Mouse (Mus musculus) brain, embryonic 14.5 days (tissue): Measurements from ENCODE around the gene Fam76b.

Experiments used
- CTCF ChIP-seq: fragments of 200-500 bp; IDR thresholded peaks from 2 replicates; pipeline ENCODE4 v1.5.1; 2012; ENCODE audit warnings: inconsistent platforms, mild to moderate bottlenecking, moderate library complexity, borderline replicate concordance; ENCODE audit not compliant: insufficient read depth, insufficient read length; ENCODE audit errors: extremely low read depth
- POLR2A ChIP-seq: fragments of 200-500 bp; IDR thresholded peaks from 2 replicates; pipeline ENCODE4 v1.6.1; 2012; ENCODE audit warnings: mild to moderate bottlenecking, inconsistent platforms, borderline replicate concordance; ENCODE audit not compliant: poor library complexity, insufficient read depth, insufficient read length, severe bottlenecking; ENCODE audit errors: extremely low read depth

DNA sequence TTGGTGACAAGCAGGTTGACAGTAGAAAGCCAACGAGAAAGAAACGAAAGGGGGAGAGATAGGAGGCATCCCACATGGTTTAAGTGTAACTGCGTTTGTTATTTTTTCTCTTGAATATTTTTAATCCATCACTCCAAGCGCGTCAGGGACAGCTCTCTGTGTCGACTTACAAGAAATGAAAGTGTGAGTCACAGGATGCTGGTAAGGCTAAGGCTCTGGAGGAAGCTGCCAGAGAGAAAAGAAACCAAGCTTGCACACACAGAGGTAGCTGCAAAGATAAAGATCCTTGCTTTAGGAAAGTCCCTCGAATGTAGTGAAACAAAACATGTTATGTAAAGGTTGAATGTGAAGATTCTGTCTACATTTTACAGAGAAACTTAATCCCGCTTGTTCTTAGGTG, 67.0 kb downstream of the Fam76b start:
- TF ChIP-seq POLR2A (no peak), CTCF (no peak)
